Mouse (Mus musculus) embryo, embryonic 11.5 days (tissue): Measurements from ENCODE around the gene Gstm1.

ENCODE experiments used
- DNase-seq: peaks from one replicate; pipeline ENCODE4 v3.0.0-alpha.2; 2012; ENCODE audit warnings: low read depth, low spot score

Gstm1 gene

GRCm38 (mm10) chr3:107965592-107965991 lies 52.2 kb downstream of the Gstm1 start:
- no peak for DNase-seq

- DNase-seq, result no peak
Observed at GRCm38 (mm10) chr3:107964656-107965308, 53.0 kb downstream of the Gstm1 start.

- DNase-seq, result no peak
Observed at GRCm38 (mm10) chr3:107964026-107964425, 53.7 kb downstream of the Gstm1 start.
